Mouse (Mus musculus) neural tube, embryonic 13.5 days (tissue): ENCODE data around the gene Calm3. TPM values are rescaled to one million over a fixed set of nuclear protein-coding genes. Genes with fewer than 3 reads are reported as not detected.
A peak's percentile ranks its signal among the peaks of the same experiment; 100 is the strongest.

ENCODE experiments used
- ATAC-seq: fragments of 200-750 bp; cut with Nextera tagmentation; 2 replicates; pipeline ENCODE4 v1.8.0; 2017; ENCODE audit warnings: low read depth, mild to moderate bottlenecking, moderate TSS enrichment, moderate library complexity
- H3K27ac ChIP-seq: fragments of 300-500 bp; sonication (generic); replicated peaks from 2 replicates; pipeline ENCODE4 v1.5.1; 2015; ENCODE audit warnings: moderate library complexity, mild to moderate bottlenecking, inconsistent platforms
- H3K27me3 ChIP-seq: fragments of 300-500 bp; sonication (generic); 2 replicates; pipeline ENCODE4 v1.6.1; 2015; ENCODE audit warnings: mild to moderate bottlenecking, inconsistent platforms
- H3K36me3 ChIP-seq: fragments of 300-500 bp; sonication (generic); 2 replicates; pipeline ENCODE4 v1.6.1; 2015; ENCODE audit warnings: mild to moderate bottlenecking, inconsistent platforms
- H3K4me1 ChIP-seq: fragments of 300-500 bp; sonication (generic); replicated peaks from 2 replicates; pipeline ENCODE4 v1.6.1; 2015; ENCODE audit warnings: inconsistent platforms
- H3K4me2 ChIP-seq: fragments of 300-500 bp; sonication (generic); 2 replicates; pipeline ENCODE4 v1.6.1; 2015; ENCODE audit warnings: inconsistent platforms, mild to moderate bottlenecking, moderate library complexity
- H3K4me3 ChIP-seq: fragments of 300-500 bp; sonication (generic); 2 replicates; pipeline ENCODE4 v1.5.1; 2015; ENCODE audit warnings: mild to moderate bottlenecking, inconsistent platforms
- H3K9ac ChIP-seq: fragments of 300-500 bp; sonication (generic); 2 replicates; pipeline ENCODE4 v1.6.1; 2015; ENCODE audit warnings: moderate library complexity, mild to moderate bottlenecking, inconsistent platforms
- H3K9me3 ChIP-seq: fragments of 300-500 bp; sonication (generic); 2 replicates; pipeline ENCODE4 v1.6.1; 2016; ENCODE audit warnings: inconsistent platforms
- WGBS: fragments of 180-500 bp; shearing (Covaris S2); methylation state at CpG from one replicate; pipeline ENCODE4 v1.1.7; 2015; 5-methylcytosine and 5-hydroxymethylcytosine counted together
- polyA plus RNA-seq: library from polyadenylated mRNA; unstranded; fragments of >200 nt; fragmentation: Nextera tagmentation; extraction: Ambion mirVana; gene quantifications from 2 replicates; pipeline ENCODE4 v1.2.1, GENCODE M21; 2015

Gene Calm3
- polyA plus RNA-seq, 1 experiment from 2014 or later = 297 TPM

GRCm38 (mm10) chr7:16948923-16949458, 25.1 kb upstream of the Calm3 start:
- Histone ChIP-seq H3K9ac (peak overlapping the region; percentile 98), H3K27ac (peak overlapping the region; percentile 86; the same call in 1 of the 2 replicates), H3K36me3 (0 out of 2 replicates have a peak, but pooled peaks cover 9% of the 10 kb centered on the region), H3K4me2 (peak overlapping the region; percentile 82), H3K4me3 (peak overlapping the region; percentile 88), H3K4me1 (peaks cover 79% of the 10 kb centered on the region), H3K27me3 (peaks cover 24% of the 10 kb centered on the region), H3K9me3 (no peaks in the 10 kb centered on the region)
- 47% methylated on average over 8 of the region's 8 CpGs for WGBS
- no peak for ATAC-seq

GRCm38 (mm10) chr7:16947959-16948361, 24.0 kb upstream of the Calm3 start:
- H3K27ac ChIP-seq = peak overlapping the region; percentile 86

DNA sequence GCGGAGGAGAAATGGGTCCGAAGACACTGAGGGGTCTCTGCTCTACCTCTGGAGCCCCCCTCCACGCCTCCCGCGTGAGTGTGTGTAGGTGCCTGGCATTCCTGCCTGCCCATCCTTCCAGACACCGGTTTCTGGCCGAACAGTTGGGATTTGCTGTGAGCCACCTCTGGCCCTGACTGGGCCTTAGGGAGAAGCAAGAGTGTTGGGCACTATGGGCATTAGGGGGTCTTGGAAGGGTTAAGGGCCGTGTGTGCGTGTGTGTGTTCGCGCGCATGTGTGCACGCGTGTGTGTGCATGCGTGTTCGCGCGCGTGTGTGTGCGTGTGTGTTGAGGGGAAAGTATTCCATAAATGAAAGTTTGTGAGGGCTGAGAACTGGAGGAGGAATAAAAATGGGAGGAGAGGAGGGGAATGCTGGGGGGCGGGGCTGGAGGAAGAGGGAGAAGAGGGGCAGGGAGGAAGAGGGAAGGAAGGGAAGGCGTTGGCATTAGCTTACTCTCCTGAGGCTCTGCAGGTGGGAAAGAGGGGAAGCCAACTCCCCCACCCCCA, 23.5 kb upstream of the Calm3 start:
- peak overlapping the region; percentile 82 for H3K4me2 ChIP-seq
- peak overlapping the region; percentile 88 for H3K4me3 ChIP-seq
- peaks cover 91% of the 10 kb centered on the region for H3K4me1 ChIP-seq
- no peak for ATAC-seq
- peak overlapping the region; percentile 86 for H3K27ac ChIP-seq
- H3K9me3 ChIP-seq = no peaks in the 10 kb centered on the region
- 14% methylated on average over 20 of the region's 22 CpGs for WGBS
- peak overlapping the region; percentile 98 for H3K9ac ChIP-seq
- peaks cover 24% of the 10 kb centered on the region for H3K27me3 ChIP-seq
- 0 out of 2 replicates have a peak, but pooled peaks cover 9% of the 10 kb centered on the region for H3K36me3 ChIP-seq

More at GRCm38 (mm10) chr7:16947959-16948361, 24.0 kb upstream of the Calm3 start:
- H3K9me3 ChIP-seq = no peaks in the 10 kb centered on the region
- ATAC-seq = 0 out of 2 replicates have a peak, but pooled peaks have one; percentile 0
- H3K4me2 ChIP-seq = peak overlapping the region; percentile 82
- H3K9ac ChIP-seq = peak overlapping the region; percentile 98
- peaks cover 89% of the 10 kb centered on the region for H3K4me1 ChIP-seq
- 0 out of 2 replicates have a peak, but pooled peaks cover 9% of the 10 kb centered on the region for H3K36me3 ChIP-seq
- WGBS = 5% methylated on average over 4 of the region's 4 CpGs
- H3K4me3 ChIP-seq = peak overlapping the region; percentile 88
- peaks cover 24% of the 10 kb centered on the region for H3K27me3 ChIP-seq

- Histone ChIP-seq H3K4me2 (peak overlapping the region; percentile 82), H3K27ac (peak overlapping the region; percentile 86), H3K4me1 (peaks cover 85% of the 10 kb centered on the region), H3K36me3 (0 out of 2 replicates have a peak, but pooled peaks cover 9% of the 10 kb centered on the region), H3K4me3 (peak overlapping the region; percentile 88), H3K27me3 (peaks cover 24% of the 10 kb centered on the region), H3K9ac (peak overlapping the region; percentile 98), H3K9me3 (no peaks in the 10 kb centered on the region)
- WGBS = under 1% methylated on average over 53 of the region's 53 CpGs
- ATAC-seq = no peak
Measured at GRCm38 (mm10) chr7:16946441-16947348, 22.8 kb upstream of the Calm3 start.

DNA sequence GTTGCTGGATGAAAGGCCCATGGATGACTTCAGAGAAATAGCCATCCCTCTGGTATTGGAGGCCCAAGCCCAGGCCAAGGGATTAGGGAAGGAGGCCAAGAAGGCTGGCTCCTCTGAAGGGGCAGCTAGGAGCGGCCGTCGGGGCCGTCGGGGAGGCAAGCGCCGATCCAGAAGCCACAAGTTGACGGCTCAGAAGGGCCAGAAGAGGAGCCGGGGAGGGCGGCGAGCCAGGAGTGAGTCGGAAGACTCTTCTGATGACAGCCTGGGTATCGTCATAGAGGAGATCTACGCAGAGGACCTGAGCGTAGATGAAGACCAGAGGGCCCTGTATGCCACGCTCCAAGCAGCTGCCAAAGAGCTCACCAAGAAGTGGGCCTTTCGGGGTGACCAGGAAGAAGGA, 21.5 kb upstream of the Calm3 start:
- H3K4me3 ChIP-seq = peak overlapping the region; percentile 88
- H3K27ac ChIP-seq = peak overlapping the region; percentile 96
- H3K9me3 ChIP-seq = no peaks in the 10 kb centered on the region
- H3K27me3 ChIP-seq = peaks cover 24% of the 10 kb centered on the region
- ATAC-seq = no peak
- WGBS = 9% methylated on average over 17 of the region's 17 CpGs
- H3K4me1 ChIP-seq = peaks cover 79% of the 10 kb centered on the region
- H3K4me2 ChIP-seq = peak overlapping the region; percentile 82
- peak overlapping the region; percentile 98 for H3K9ac ChIP-seq
- H3K36me3 ChIP-seq = 0 out of 2 replicates have a peak, but pooled peaks cover 9% of the 10 kb centered on the region

DNA sequence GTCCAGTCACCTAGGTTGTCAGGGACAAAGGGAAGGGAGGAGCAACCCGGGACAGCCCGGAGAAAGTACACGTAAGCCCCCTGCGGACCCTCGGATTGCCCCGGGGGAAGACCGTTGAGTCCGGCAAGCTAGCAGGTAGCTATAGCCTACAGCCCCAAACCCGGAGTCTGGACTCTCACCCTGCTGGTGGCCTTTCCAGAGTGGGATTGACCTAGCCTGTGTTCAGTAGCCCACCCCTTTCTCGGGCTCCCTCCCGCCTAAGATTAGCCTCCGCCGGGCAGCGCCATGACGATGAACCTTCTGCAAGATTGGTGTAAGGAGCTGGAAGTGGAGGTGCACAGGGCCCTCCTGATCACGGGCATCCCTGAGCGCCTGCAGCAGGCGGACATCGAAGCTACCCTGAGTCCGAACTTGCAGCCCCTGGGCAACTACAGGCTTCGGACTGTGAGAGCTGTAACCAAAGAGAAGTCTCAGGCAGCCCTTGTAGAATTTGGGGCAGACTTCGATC, 20.9 kb upstream of the Calm3 start:
- 2% methylated on average over 22 of the region's 22 CpGs for WGBS
- Histone ChIP-seq H3K36me3 (0 out of 2 replicates have a peak, but pooled peaks cover 9% of the 10 kb centered on the region), H3K9me3 (no peaks in the 10 kb centered on the region), H3K27me3 (peaks cover 24% of the 10 kb centered on the region), H3K27ac (peak overlapping the region; percentile 96), H3K4me2 (peak overlapping the region; percentile 82), H3K9ac (peak overlapping the region; percentile 98), H3K4me3 (peak overlapping the region; percentile 88), H3K4me1 (peaks cover 79% of the 10 kb centered on the region)
- peak; percentile 4; the same call in 1 of the 2 replicates for ATAC-seq

GRCm38 (mm10) chr7:16944061-16944807, 20.3 kb upstream of the Calm3 start, which contains the start of gene Pnmal2:
Pnmal2 (plus strand) TSS chr7:16944682.
- Histone ChIP-seq H3K4me2 (peak within 1 kb of the TSS; percentile 82), H3K27ac (peak within 1 kb of the TSS; percentile 96), H3K9ac (peak within 1 kb of the TSS; percentile 98), H3K4me3 (peak within 1 kb of the TSS; percentile 88), H3K36me3 (0 out of 2 replicates have a peak, but pooled peaks cover 9% of the 10 kb centered on the region), H3K27me3 (peaks cover 23% of the 10 kb centered on the region), H3K4me1 (peaks cover 78% of the 10 kb centered on the region), H3K9me3 (no peaks in the 10 kb centered on the region)
- WGBS = 8% methylated on average over 36 of the region's 36 CpGs
- ATAC-seq = peak; percentile 87

DNA sequence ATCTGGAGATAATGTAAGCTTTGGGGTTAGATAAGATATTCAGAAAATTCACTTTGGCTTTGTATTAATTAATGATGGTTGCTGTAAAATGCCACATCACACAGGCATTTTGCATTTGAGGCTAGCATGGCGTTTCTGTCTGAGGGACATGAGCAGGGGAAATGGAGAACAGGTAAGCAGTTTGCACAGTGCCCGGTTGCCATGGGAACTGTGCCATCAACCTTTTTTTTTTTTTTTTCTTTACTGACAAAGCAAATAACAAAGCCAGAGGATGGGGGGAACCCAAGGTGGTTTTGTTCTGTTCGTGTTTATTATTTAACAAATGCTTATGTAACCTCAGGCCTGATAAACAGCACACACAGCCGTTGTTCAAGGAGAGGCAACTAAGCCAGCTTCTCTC, 18.9 kb upstream of the Calm3 start:
- no peak overlapping the region; the same call in 1 of the 2 replicates for H3K4me2 ChIP-seq
- H3K9me3 ChIP-seq = no peaks in the 10 kb centered on the region
- H3K4me1 ChIP-seq = peaks cover 78% of the 10 kb centered on the region
- H3K4me3 ChIP-seq = no peak overlapping the region
- no peak overlapping the region for H3K9ac ChIP-seq
- H3K27ac ChIP-seq = peak overlapping the region; percentile 96
- no peak for ATAC-seq
- no peaks in the 10 kb centered on the region for H3K36me3 ChIP-seq
- H3K27me3 ChIP-seq = peaks cover 16% of the 10 kb centered on the region
- 46% methylated on average over 4 of the region's 4 CpGs for WGBS

DNA sequence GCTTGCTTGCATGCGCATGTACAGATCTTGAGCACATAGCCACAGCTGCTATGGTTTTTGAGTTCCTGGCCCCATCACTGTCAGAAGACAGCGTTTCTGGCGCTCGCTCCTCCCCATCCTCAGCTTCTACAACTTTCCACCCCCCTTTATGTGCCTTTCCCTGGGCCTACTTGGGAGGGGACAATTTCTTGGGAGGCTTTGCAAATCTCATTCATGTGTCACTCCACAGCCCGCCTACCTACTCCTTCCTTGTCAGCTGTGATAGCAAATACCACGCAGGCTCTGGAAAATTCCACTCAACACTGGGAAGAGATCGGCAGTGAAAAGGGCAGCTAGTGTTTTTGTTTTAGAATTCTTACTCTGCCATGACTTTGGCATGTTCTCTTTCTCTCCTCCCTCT, 16.4 kb upstream of the Calm3 start:
- Histone ChIP-seq H3K27ac (peak overlapping the region; percentile 47), H3K27me3 (peaks cover 1% of the 10 kb centered on the region), H3K4me2 (no peak overlapping the region), H3K4me3 (no peak overlapping the region), H3K9ac (no peak overlapping the region), H3K36me3 (no peaks in the 10 kb centered on the region), H3K9me3 (no peaks in the 10 kb centered on the region), H3K4me1 (peaks cover 53% of the 10 kb centered on the region)
- no peak for ATAC-seq
- WGBS = 59% methylated on average over 7 of the region's 7 CpGs

DNA sequence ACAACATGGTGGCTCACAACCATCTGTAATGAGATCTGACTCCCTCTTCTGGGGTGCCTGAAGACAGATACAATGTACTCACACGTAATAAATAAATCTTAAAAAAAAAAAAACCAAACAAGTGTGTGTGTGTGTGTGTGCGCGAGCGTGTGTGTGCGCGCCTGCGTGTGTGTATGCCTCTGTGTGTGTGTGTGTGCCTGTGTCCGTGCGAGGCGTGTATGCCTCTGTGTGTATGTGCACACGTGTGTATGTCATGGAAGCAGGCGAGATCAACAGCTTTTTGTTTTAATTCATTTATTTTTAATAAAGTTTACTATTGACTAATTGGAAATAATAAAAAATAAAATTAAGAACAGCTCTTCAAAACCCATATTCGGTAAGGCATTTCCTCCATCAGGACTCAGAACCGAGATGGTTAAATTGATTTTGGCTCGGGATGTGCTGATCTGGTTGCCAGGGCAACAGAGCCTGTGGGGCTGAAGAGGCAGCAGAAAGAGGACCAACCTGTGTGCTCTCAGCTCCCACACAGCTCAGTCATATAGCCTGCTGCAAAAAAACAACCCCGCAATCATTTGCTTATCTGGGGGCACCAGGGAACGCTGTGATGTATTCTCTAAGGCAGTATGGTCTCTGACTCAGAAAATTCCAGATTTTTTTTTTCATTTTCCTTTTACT, 14.3 kb upstream of the Calm3 start:
- no peaks in the 10 kb centered on the region for H3K36me3 ChIP-seq
- WGBS = 65% methylated on average over 17 of the region's 17 CpGs
- H3K27ac ChIP-seq = peak overlapping the region; percentile 83
- H3K9ac ChIP-seq = no peak overlapping the region
- no peaks in the 10 kb centered on the region for H3K27me3 ChIP-seq
- peak overlapping the region; percentile 31 for H3K4me2 ChIP-seq
- H3K4me1 ChIP-seq = peaks cover 45% of the 10 kb centered on the region
- H3K9me3 ChIP-seq = no peaks in the 10 kb centered on the region
- H3K4me3 ChIP-seq = no peak overlapping the region
- peak; percentile 84 for ATAC-seq

DNA sequence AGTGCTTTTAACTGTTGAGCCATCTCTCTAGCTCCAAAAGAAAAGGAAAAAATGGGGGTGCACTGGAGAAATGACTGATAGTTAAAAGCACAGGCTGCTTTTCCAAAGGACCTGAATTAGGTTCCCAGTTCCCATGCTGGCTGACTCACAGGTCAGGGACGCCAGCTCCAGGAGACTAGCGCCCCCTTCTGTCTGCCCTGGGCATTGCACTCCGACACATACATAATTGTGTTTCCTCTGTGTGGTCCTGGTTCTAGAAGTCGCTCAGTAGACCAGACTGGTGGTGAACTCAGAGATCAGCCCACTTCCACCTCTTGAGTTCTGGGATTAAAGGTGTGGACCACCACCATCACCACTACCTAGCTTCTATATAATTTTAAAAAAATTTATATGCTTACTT, 13.4 kb upstream of the Calm3 start:
- 40% methylated on average over 4 of the region's 4 CpGs for WGBS
- H3K27me3 ChIP-seq = no peaks in the 10 kb centered on the region
- no peak overlapping the region for H3K4me3 ChIP-seq
- ATAC-seq = no peak
- no peak overlapping the region for H3K9ac ChIP-seq
- H3K27ac ChIP-seq = no peak overlapping the region
- no peak overlapping the region for H3K4me2 ChIP-seq
- H3K4me1 ChIP-seq = peaks cover 45% of the 10 kb centered on the region
- H3K36me3 ChIP-seq = no peaks in the 10 kb centered on the region
- H3K9me3 ChIP-seq = no peaks in the 10 kb centered on the region
